Mouse (Mus musculus): ENCODE data around the gene Gbe1. TPM values are rescaled to one million over a fixed set of nuclear protein-coding genes. Genes with fewer than 3 reads are reported as not detected.

The Gbe1 gene
- polyA plus RNA-seq, 1 experiment from 2014 or later, result 17.5 TPM

DNA sequence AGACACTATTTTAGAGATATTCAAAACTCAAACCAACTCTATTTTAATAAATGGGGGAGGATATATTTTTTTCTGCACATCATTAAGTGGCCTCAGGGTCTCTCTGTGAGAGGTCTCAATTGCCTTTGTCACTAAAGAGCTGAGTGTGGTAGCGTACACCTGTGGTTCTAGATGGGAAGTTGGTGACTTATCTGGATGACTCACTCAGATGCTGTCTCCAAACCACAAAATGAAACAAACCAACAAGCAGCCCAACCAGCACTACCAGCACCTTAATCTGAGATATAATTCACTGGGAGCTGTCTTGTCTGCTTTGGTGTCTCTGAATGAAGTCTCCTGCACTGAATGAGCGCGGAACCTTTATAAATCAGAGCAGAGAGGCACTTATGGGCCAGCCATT lies 51.5 kb downstream of the Gbe1 start:
- 96% methylated on average over 3 of the region's 3 CpGs for WGBS

DNA sequence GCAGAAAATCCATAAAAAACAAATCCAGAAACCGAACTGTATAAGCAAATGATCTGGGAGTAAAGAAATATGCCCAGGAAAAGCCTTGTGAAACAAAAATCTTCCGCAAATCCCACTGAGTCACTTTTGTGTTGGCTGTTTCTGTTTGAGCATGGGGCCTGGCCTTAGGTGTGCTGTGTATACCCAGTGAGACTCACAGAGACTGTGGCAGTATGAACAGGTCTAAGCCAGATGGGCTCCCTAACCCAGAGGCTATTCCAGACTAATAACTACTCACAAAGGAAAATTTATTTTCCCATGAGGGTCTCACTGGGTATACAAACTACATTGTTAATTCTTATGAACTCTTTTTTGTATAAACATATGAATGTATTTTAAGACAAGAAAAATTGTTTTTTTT lies 67.3 kb downstream of the Gbe1 start:
- Histone ChIP-seq H3K27ac (replicated peaks) (no peak overlapping the region), H3K4me1 (no peaks in the 10 kb centered on the region), H3K4me3 (no peak overlapping the region), H3K36me3 (no peaks in the 10 kb centered on the region), H3K9ac (replicated peaks) (no peak overlapping the region), H3K4me2 (replicated peaks) (no peak overlapping the region), H3K27me3 (no peaks in the 10 kb centered on the region), H3K9me3 (no peaks in the 10 kb centered on the region)
- 85% methylated on average over 2 of the region's 2 CpGs for WGBS
- no peak for ATAC-seq (ENCODE audit: low FRiP score, low read depth)

More for the DNA sequence above, 51.5 kb downstream of the Gbe1 start:
- Histone ChIP-seq H3K4me1 (no peaks in the 10 kb centered on the region), H3K27me3 (no peaks in the 10 kb centered on the region), H3K36me3 (0 out of 2 replicates have a peak, but pooled peaks cover 3% of the 10 kb centered on the region), H3K27ac (replicated peaks) (no peak overlapping the region), H3K9me3 (0 out of 2 replicates have a peak, but pooled peaks cover 6% of the 10 kb centered on the region), H3K9ac (replicated peaks) (no peak overlapping the region), H3K4me2 (replicated peaks) (no peak overlapping the region), H3K4me3 (no peak overlapping the region)
- ATAC-seq (ENCODE audit: low FRiP score, low read depth), result no peak

DNA sequence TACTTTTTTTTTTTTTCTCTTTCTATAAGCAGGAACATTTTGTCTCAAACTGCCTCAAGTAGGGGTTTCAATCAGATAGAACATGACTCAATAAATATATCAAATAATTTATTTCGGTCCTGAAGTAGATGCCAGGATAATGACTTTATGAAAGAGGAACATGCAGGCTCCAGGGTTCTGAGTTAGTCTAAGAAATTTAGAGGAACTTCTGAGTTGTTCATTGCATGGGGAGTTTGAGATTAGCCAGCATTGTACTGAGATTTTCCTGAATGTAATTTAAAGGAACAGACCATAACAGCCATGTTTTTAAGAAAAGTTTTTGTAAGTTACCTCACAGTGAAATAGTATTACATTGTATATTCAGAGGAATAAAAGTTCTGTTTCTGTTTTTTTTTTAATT lies 71.7 kb downstream of the Gbe1 start:
- no peaks in the 10 kb centered on the region for H3K4me1 ChIP-seq
- H3K36me3 ChIP-seq, result no peaks in the 10 kb centered on the region
- no peaks in the 10 kb centered on the region for H3K27me3 ChIP-seq
- no peaks in the 10 kb centered on the region for H3K9me3 ChIP-seq
- H3K4me2 ChIP-seq (replicated peaks), result no peak overlapping the region
- H3K9ac ChIP-seq (replicated peaks), result no peak overlapping the region
- WGBS, result 89% methylated on average over 1 of the region's 1 CpGs
- H3K4me3 ChIP-seq, result no peak overlapping the region
- no peak for ATAC-seq (ENCODE audit: low FRiP score, low read depth)
- H3K27ac ChIP-seq (replicated peaks), result no peak overlapping the region

DNA sequence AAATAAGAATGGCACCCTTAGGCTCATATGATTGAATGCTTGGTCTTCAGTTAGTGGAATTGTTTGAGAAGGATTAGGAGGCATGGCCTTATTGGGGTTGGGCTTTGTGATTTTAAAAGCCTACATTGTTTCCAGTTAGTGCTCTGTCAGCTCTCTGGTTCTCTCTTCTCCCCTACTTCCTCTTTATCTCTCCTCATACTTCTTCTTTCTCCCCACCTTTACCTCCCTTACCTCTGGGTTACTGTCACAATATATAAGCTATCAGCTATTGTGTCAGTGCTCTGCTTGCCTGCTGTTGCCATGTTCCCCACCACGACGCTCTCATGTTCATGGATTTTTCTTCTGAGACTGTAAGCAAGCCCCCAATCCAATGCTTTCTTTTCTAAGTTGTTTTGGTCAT lies 73.6 kb downstream of the Gbe1 start:
- no peaks in the 10 kb centered on the region for H3K9me3 ChIP-seq
- H3K36me3 ChIP-seq, result no peaks in the 10 kb centered on the region
- WGBS, result 93% methylated on average over 2 of the region's 2 CpGs
- no peaks in the 10 kb centered on the region for H3K27me3 ChIP-seq
- H3K9ac ChIP-seq (replicated peaks), result no peak overlapping the region
- no peak overlapping the region for H3K27ac ChIP-seq (replicated peaks)
- no peak for ATAC-seq (ENCODE audit: low FRiP score, low read depth)
- H3K4me2 ChIP-seq (replicated peaks), result no peak overlapping the region
- no peak overlapping the region for H3K4me3 ChIP-seq
- no peaks in the 10 kb centered on the region for H3K4me1 ChIP-seq

DNA sequence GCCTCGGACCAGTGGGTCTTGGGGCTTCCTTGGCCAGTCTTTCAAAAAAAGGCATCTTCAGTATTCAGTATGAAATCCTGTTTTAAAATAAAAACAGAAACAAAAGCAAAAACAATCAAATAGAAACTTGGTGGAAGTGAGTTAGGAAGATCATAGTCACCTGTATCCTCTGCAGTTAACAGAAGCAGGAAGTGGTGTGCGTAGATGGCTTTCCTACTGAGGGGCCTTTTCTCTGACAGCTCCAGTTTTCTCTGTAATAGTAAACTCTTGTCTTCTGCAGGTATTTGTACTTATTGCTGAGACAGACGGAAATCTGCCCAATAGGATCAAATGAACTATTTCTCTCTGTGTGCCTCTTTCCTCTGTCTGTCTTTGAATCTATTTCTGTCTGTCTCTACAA lies 81.5 kb downstream of the Gbe1 start:
- Histone ChIP-seq H3K27ac (replicated peaks) (no peak overlapping the region), H3K36me3 (no peaks in the 10 kb centered on the region), H3K4me2 (replicated peaks) (no peak overlapping the region), H3K27me3 (no peaks in the 10 kb centered on the region), H3K4me1 (no peaks in the 10 kb centered on the region), H3K9ac (replicated peaks) (no peak overlapping the region), H3K9me3 (no peaks in the 10 kb centered on the region), H3K4me3 (no peak overlapping the region)
- WGBS, result 86% methylated on average over 3 of the region's 3 CpGs
- no peak for ATAC-seq (ENCODE audit: low FRiP score, low read depth)

DNA sequence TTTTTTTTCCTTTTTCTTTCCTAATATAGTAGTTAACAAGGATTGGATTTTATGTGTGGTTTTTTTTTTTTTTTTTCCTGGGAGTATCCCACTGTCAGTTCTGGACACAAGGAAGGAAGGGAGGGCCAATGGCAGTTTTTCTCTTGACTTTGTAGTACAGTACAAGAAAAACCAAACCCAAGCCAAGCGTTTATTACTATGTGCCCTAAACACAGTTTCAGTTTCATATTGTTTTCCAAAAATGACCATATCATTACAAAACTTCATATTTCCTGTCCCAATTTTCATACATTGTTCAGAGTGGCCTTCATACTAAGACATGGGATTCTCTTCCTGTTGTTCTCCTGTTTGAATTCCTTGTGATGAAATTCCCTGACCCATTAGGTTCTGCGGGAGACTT lies 94.0 kb downstream of the Gbe1 start:
- Histone ChIP-seq H3K36me3 (no peaks in the 10 kb centered on the region), H3K4me3 (no peak overlapping the region), H3K9ac (replicated peaks) (no peak overlapping the region), H3K9me3 (no peaks in the 10 kb centered on the region), H3K4me2 (replicated peaks) (no peak overlapping the region), H3K4me1 (no peaks in the 10 kb centered on the region), H3K27me3 (no peaks in the 10 kb centered on the region), H3K27ac (replicated peaks) (no peak overlapping the region)
- WGBS, result 87% methylated on average over 2 of the region's 2 CpGs
- no peak for ATAC-seq (ENCODE audit: low FRiP score, low read depth)

DNA sequence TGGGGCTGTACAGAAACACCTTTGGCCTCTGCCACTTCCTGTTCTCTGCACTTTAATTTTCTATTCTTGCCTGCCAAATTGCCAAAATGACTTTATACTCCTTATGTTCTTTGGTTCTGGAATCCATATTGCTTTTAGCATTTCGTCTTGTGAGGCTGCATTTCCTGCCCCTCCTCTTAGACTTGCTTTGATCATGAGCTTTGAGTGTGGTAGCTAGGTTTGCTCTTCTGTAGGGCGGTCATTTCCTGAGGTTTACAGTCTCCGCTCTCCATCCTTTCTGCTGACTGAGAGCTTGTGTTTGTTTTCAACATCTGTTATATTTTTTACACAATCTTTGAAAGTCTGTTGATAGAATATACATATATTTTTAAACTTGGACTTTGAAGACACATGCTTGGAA lies 107.3 kb downstream of the Gbe1 start:
- Histone ChIP-seq H3K27me3 (no peaks in the 10 kb centered on the region), H3K4me1 (no peaks in the 10 kb centered on the region), H3K4me2 (replicated peaks) (no peak overlapping the region), H3K4me3 (no peak overlapping the region), H3K27ac (replicated peaks) (no peak overlapping the region), H3K9ac (replicated peaks) (no peak overlapping the region), H3K9me3 (no peaks in the 10 kb centered on the region), H3K36me3 (no peaks in the 10 kb centered on the region)
- WGBS, result 79% methylated on average over 3 of the region's 3 CpGs
- ATAC-seq (ENCODE audit: low FRiP score, low read depth), result no peak

DNA sequence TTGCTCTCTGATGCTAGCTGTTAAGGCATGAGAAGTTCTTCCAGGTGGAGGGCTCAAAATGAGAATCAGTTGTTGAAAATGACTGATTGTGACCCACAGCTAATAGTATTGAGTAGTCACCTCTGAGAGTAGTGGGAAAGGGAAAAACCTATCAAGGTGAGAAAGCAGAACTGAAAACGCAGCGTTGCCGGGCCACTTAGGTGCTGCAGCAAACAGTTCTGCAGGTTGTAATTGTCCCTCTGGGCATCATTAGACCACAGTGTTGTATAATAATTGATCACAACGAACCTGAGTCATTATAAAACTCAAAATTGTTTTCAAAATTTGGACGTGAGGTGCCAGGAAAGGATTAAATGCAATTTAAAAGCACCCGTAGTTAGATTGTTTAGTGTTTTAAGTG lies 135.8 kb downstream of the Gbe1 start:
- Histone ChIP-seq H3K4me1 (no peaks in the 10 kb centered on the region), H3K36me3 (no peaks in the 10 kb centered on the region), H3K27ac (replicated peaks) (no peak overlapping the region), H3K27me3 (no peaks in the 10 kb centered on the region), H3K9ac (replicated peaks) (no peak overlapping the region), H3K4me3 (no peak overlapping the region), H3K9me3 (no peaks in the 10 kb centered on the region), H3K4me2 (replicated peaks) (no peak overlapping the region)
- WGBS, result 74% methylated on average over 6 of the region's 6 CpGs
- no peak for ATAC-seq (ENCODE audit: low FRiP score, low read depth)

DNA sequence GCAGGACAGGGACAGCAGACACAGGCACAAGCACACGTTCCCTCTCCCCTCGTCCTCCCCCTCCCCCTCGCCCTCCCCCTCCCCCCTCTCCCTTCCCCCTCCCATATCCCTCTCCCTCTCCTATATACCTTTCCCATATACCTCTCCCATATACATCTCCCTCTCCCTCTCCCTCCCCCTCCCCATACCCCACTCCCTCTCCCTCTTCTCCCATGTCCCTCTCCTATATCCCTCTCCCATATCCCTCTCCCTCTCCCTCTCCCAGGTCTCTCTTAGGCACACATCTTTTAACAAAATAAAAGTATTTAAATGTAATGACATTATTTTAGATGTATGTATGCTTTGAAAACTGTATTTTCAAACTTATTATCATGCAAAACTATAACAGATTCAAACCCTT lies 161.8 kb downstream of the Gbe1 start:
- Histone ChIP-seq H3K4me1 (no peaks in the 10 kb centered on the region), H3K9me3 (no peaks in the 10 kb centered on the region), H3K4me2 (replicated peaks) (no peak overlapping the region), H3K4me3 (no peak overlapping the region), H3K9ac (replicated peaks) (no peak overlapping the region), H3K36me3 (no peaks in the 10 kb centered on the region), H3K27ac (replicated peaks) (no peak overlapping the region), H3K27me3 (no peaks in the 10 kb centered on the region)
- WGBS, result 44% methylated on average over 1 of the region's 3 CpGs
- no peak for ATAC-seq (ENCODE audit: low FRiP score, low read depth)

DNA sequence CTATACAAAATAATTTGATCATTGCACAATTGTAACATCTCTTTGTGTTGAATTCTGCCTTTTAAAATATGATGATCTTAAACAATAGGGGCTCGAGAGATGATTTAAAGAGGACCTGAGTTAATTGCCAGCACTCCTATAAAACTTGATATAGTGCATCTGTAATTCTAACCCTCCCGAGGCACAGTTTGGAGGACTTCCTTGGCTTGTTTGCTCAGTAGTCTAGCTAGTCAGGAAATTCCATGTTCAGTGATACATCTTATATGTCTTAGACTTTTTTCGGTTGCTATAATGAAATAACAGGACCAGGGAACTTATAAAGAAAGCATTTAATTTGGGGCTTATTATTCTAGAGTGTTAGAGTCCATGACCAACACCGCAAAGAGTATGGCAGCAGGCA lies 162.4 kb downstream of the Gbe1 start:
- 89% methylated on average over 4 of the region's 4 CpGs for WGBS
- H3K4me2 ChIP-seq (replicated peaks), result no peak overlapping the region

DNA sequence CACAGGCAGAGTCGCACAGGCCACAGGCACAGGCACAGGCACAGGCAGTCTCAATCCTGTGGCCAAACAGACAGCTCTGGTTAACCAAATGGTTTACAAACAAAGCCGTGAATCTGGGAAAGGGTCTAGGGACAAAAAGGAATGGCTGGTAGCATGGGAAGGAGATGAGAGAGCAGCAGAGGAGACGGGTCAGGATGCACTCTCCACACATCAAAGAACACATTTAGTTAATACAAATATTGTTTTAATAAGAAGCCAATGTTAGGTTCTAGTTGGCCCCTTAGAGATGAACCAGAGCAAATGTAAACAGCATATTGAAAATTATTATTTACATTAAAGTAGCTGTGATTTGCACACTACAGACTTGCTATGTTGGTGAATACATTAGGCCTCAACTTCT lies 166.7 kb downstream of the Gbe1 start:
- H3K9ac ChIP-seq (replicated peaks), result no peak overlapping the region
- H3K27me3 ChIP-seq, result no peaks in the 10 kb centered on the region
- H3K4me1 ChIP-seq, result no peaks in the 10 kb centered on the region
- no peak overlapping the region for H3K27ac ChIP-seq (replicated peaks)
- WGBS, result 94% methylated on average over 3 of the region's 3 CpGs
- H3K4me3 ChIP-seq, result no peak overlapping the region
- no peaks in the 10 kb centered on the region for H3K36me3 ChIP-seq
- H3K4me2 ChIP-seq (replicated peaks), result no peak overlapping the region
- no peak for ATAC-seq (ENCODE audit: low FRiP score, low read depth)
- H3K9me3 ChIP-seq, result no peaks in the 10 kb centered on the region

More for the DNA sequence above, 162.4 kb downstream of the Gbe1 start:
- Histone ChIP-seq H3K27ac (replicated peaks) (no peak overlapping the region), H3K4me3 (no peak overlapping the region), H3K36me3 (no peaks in the 10 kb centered on the region), H3K4me1 (no peaks in the 10 kb centered on the region), H3K27me3 (no peaks in the 10 kb centered on the region), H3K9me3 (no peaks in the 10 kb centered on the region), H3K9ac (replicated peaks) (no peak overlapping the region)
- no peak for ATAC-seq (ENCODE audit: low FRiP score, low read depth)

DNA sequence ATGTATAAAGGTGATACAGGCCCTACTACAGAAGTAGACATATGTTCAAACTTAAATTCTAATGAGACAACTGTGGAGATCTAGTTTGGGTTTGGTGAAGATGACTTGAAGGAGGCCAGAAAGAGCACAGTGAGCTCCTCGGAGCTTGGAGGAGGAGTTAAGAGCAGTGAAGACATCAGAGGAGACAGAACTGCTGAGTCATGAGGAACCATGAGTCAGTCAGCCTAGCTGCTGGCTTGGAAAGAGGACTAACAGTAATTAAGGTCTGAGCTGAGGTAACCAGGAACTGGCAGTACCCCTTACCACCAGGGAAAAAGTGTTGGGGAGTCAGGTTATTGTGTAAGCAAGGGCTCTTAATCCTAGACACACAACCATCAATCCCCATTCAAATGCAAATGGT lies 192.7 kb downstream of the Gbe1 start:
- WGBS, result 76% methylated on average over 1 of the region's 1 CpGs
- Histone ChIP-seq H3K36me3 (no peaks in the 10 kb centered on the region), H3K9ac (replicated peaks) (no peak overlapping the region), H3K9me3 (no peaks in the 10 kb centered on the region), H3K4me1 (no peaks in the 10 kb centered on the region), H3K4me2 (replicated peaks) (no peak overlapping the region), H3K4me3 (no peak overlapping the region), H3K27ac (replicated peaks) (no peak overlapping the region), H3K27me3 (no peaks in the 10 kb centered on the region)
- no peak for ATAC-seq (ENCODE audit: low FRiP score, low read depth)

DNA sequence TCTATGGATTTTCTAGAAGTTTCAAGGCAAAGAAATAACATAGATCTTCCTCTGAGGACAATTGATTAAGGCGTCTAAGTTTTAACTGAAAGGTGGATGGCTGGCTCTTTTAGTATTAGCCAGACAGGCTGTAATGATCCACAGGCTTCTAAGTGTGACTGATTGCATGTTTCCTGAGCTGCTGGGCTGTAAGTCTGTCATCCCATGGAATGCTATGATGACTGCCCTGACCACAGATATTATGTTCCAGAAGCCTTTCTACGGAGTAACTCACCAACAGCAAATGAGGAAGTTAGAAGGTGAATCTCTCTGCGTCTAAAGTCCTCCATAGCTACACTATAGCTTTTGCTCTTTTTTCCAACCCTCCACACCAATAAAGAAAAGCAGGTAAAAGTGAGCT lies 197.2 kb downstream of the Gbe1 start:
- H3K9me3 ChIP-seq, result no peaks in the 10 kb centered on the region
- no peak overlapping the region for H3K9ac ChIP-seq (replicated peaks)
- no peaks in the 10 kb centered on the region for H3K27me3 ChIP-seq
- H3K36me3 ChIP-seq, result no peaks in the 10 kb centered on the region
- no peak overlapping the region for H3K4me3 ChIP-seq
- H3K27ac ChIP-seq (replicated peaks), result no peak overlapping the region
- WGBS, result 96% methylated on average over 3 of the region's 3 CpGs
- no peak for ATAC-seq (ENCODE audit: low FRiP score, low read depth)
- no peak overlapping the region for H3K4me2 ChIP-seq (replicated peaks)
- H3K4me1 ChIP-seq, result no peaks in the 10 kb centered on the region
